Mouse (Mus musculus) MEL (cell line): Measurements from ENCODE around the gene Zfyve26. TPM values are rescaled to one million over a fixed set of nuclear protein-coding genes. Genes with fewer than 3 reads are reported as not detected.

Source experiments
- DNase-seq: peaks from one replicate; pipeline ENCODE4 v3.0.0; 2011; ENCODE audit warnings: low read depth, low spot score
- H3K27ac ChIP-seq: 2 replicates; pipeline ENCODE4 v1.5.1; 2012; ENCODE audit warnings: low read depth, mild to moderate bottlenecking, control low read depth, low read length, moderate library complexity; ENCODE audit not compliant: control insufficient read depth
- H3K27me3 ChIP-seq, 2 experiments: fragments of 150-350 bp in 1 of 2; sonication (generic) in 1 of 2; 2 replicates each; pipeline ENCODE4 v1.6.1; 2012; ENCODE audit warnings: low read length in 2 of 2, mild to moderate bottlenecking in 2 of 2, improper control_type of control experiment in 1 of 2, moderate library complexity in 1 of 2; ENCODE audit not compliant: insufficient read depth in 2 of 2, control insufficient read depth in 1 of 2
- H3K36me3 ChIP-seq, 2 experiments: 2 replicates each; pipeline ENCODE4 v1.6.1; 2012 to 2014; ENCODE audit warnings: low read length in 2 of 2, improper control_type of control experiment in 1 of 2, inconsistent platforms in 1 of 2, mild to moderate bottlenecking in 1 of 2; ENCODE audit not compliant: insufficient read depth in 2 of 2, control insufficient read depth in 1 of 2
- H3K4me1 ChIP-seq, 2 experiments: fragments of 150-350 bp in 1 of 2; sonication (generic) in 1 of 2; 2 replicates each; pipeline ENCODE4 v1.6.1; 2012; ENCODE audit warnings: low read length in 2 of 2, improper control_type of control experiment in 1 of 2, mild to moderate bottlenecking in 1 of 2; ENCODE audit not compliant: insufficient read depth in 2 of 2, control insufficient read depth in 1 of 2
- H3K4me3 ChIP-seq, 2 experiments: fragments of 150-350 bp in 1 of 2; sonication (generic) in 1 of 2; 2 replicates each; pipeline ENCODE4 v1.5.1; 2012; ENCODE audit warnings: low read depth in 2 of 2, low read length in 2 of 2, mild to moderate bottlenecking in 2 of 2, moderate library complexity in 2 of 2, control low read depth in 1 of 2, improper control_type of control experiment in 1 of 2; ENCODE audit not compliant: control insufficient read depth in 1 of 2, insufficient read depth in 1 of 2
- H3K79me2 ChIP-seq: 2 replicates; pipeline ENCODE4 v1.6.1; 2012; ENCODE audit warnings: mild to moderate bottlenecking, low read length, moderate library complexity; ENCODE audit not compliant: control insufficient read depth, poor library complexity, insufficient read depth
- H3K9ac ChIP-seq: 2 replicates; pipeline ENCODE4 v1.6.1; 2012; ENCODE audit warnings: low read depth, mild to moderate bottlenecking, control low read depth, low read length, moderate library complexity; ENCODE audit not compliant: control insufficient read depth, poor library complexity, severe bottlenecking
- H3K9me3 ChIP-seq: fragments of 150-350 bp; sonication (generic); replicated peaks from 2 replicates; pipeline ENCODE4 v1.6.1; 2012; ENCODE audit warnings: mild to moderate bottlenecking, low read length, improper control_type of control experiment, moderate library complexity; ENCODE audit not compliant: insufficient read depth
- CHD1 ChIP-seq: IDR thresholded peaks from 2 replicates; pipeline ENCODE4 v1.6.1; 2012; ENCODE audit warnings: low read depth, mild to moderate bottlenecking, inconsistent platforms, low read length, improper control_type of control experiment
- CHD2 ChIP-seq: IDR thresholded peaks from 2 replicates; pipeline ENCODE4 v1.6.1; 2011; ENCODE audit warnings: low read length, improper control_type of control experiment
- CTCF ChIP-seq, 3 experiments: IDR thresholded peaks in 2 of 3; conservative IDR thresholded peaks in 1 of 3; 2 replicates each; pipeline ENCODE4 v1.5.1; 2011 to 2012; ENCODE audit warnings: low read length in 3 of 3, low read depth in 2 of 3, mild to moderate bottlenecking in 2 of 3, improper control_type of control experiment in 1 of 3, inconsistent platforms in 1 of 3, mixed read lengths in 1 of 3, moderate library complexity in 1 of 3; ENCODE audit not compliant: control insufficient read depth in 1 of 3, insufficient read depth in 1 of 3, poor library complexity in 1 of 3, severe bottlenecking in 1 of 3
- ELF1 ChIP-seq: IDR thresholded peaks from 2 replicates; pipeline ENCODE4 v1.6.1; 2014; ENCODE audit warnings: low read depth, mild to moderate bottlenecking, inconsistent platforms, low read length, improper control_type of control experiment, moderate library complexity
- GABPA ChIP-seq: IDR thresholded peaks from 2 replicates; pipeline ENCODE4 v1.6.1; 2012; ENCODE audit warnings: low read depth, mild to moderate bottlenecking, inconsistent platforms, low read length, improper control_type of control experiment, moderate library complexity
- GATA1 ChIP-seq: IDR thresholded peaks from 2 replicates; pipeline ENCODE4 v1.6.1; 2011; ENCODE audit warnings: low read depth, low read length, improper control_type of control experiment
- HCFC1 ChIP-seq: IDR thresholded peaks from 2 replicates; pipeline ENCODE4 v1.6.1; 2012; ENCODE audit warnings: low read depth, mild to moderate bottlenecking, inconsistent platforms, low read length, improper control_type of control experiment, moderate library complexity
- KAT2A ChIP-seq: conservative IDR thresholded peaks from 2 replicates; pipeline ENCODE4 v1.6.1; 2012; ENCODE audit warnings: low read depth, low read length, improper control_type of control experiment, inconsistent platforms
- MAFK ChIP-seq: IDR thresholded peaks from 2 replicates; pipeline ENCODE4 v1.6.1; 2011; ENCODE audit warnings: low read depth, mild to moderate bottlenecking, low read length, improper control_type of control experiment, borderline replicate concordance
- MAZ ChIP-seq: IDR thresholded peaks from 2 replicates; pipeline ENCODE4 v1.6.1; 2012; ENCODE audit warnings: low read depth, mild to moderate bottlenecking, inconsistent platforms, low read length, improper control_type of control experiment
- MEF2A ChIP-seq: IDR thresholded peaks from 2 replicates; pipeline ENCODE4 v1.6.1; 2014; ENCODE audit warnings: low read depth, mild to moderate bottlenecking, inconsistent platforms, low read length, improper control_type of control experiment; ENCODE audit not compliant: poor library complexity, insufficient replicate concordance, severe bottlenecking; ENCODE audit errors: extremely low read depth
- MXI1 ChIP-seq: IDR thresholded peaks from 2 replicates; pipeline ENCODE4 v1.6.1; 2011; ENCODE audit warnings: mild to moderate bottlenecking, low read depth, low read length, improper control_type of control experiment
- MYC ChIP-seq: IDR thresholded peaks from 2 replicates; pipeline ENCODE4 v1.6.1; 2011; ENCODE audit warnings: low read depth, mild to moderate bottlenecking, low read length, improper control_type of control experiment, moderate library complexity
- NELFE ChIP-seq: IDR thresholded peaks from 2 replicates; pipeline ENCODE4 v1.6.1; 2011; ENCODE audit warnings: low read depth, low read length, improper control_type of control experiment
- POLR2A ChIP-seq, 2 experiments: IDR thresholded peaks; 2 replicates each; pipeline ENCODE4 v1.6.1; 2011 to 2012; ENCODE audit warnings: low read length in 2 of 2, mild to moderate bottlenecking in 2 of 2, control low read depth in 1 of 2, improper control_type of control experiment in 1 of 2, low read depth in 1 of 2, moderate library complexity in 1 of 2; ENCODE audit not compliant: control insufficient read depth in 1 of 2, insufficient read depth in 1 of 2, poor library complexity in 1 of 2
- RAD21 ChIP-seq: IDR thresholded peaks from 2 replicates; pipeline ENCODE4 v1.6.1; 2011; ENCODE audit warnings: mild to moderate bottlenecking, low read depth, low read length, improper control_type of control experiment
- SIN3A ChIP-seq: IDR thresholded peaks from 2 replicates; pipeline ENCODE4 v1.6.1; 2012; ENCODE audit warnings: low read length, improper control_type of control experiment, inconsistent platforms
- SMC3 ChIP-seq: IDR thresholded peaks from 2 replicates; pipeline ENCODE4 v1.6.1; 2011; ENCODE audit warnings: low read depth, low read length, improper control_type of control experiment
- TAL1 ChIP-seq: IDR thresholded peaks from 2 replicates; pipeline ENCODE4 v1.6.1; 2012; ENCODE audit warnings: mild to moderate bottlenecking, inconsistent platforms, low read length, moderate library complexity, mixed read lengths
- TBP ChIP-seq: IDR thresholded peaks from 2 replicates; pipeline ENCODE4 v1.8.0; 2011; ENCODE audit warnings: low read depth, low read length, improper control_type of control experiment
- TCF12 ChIP-seq: IDR thresholded peaks from 2 replicates; pipeline ENCODE4 v1.6.1; 2014; ENCODE audit warnings: low read depth, mild to moderate bottlenecking, inconsistent platforms, low read length, improper control_type of control experiment, moderate library complexity
- UBTF ChIP-seq: IDR thresholded peaks from 2 replicates; pipeline ENCODE4 v1.6.1; 2012; ENCODE audit warnings: low read depth, mild to moderate bottlenecking, inconsistent platforms, low read length, improper control_type of control experiment, moderate library complexity, borderline replicate concordance; ENCODE audit not compliant: insufficient read depth
- USF1 ChIP-seq: IDR thresholded peaks from 2 replicates; pipeline ENCODE4 v1.6.1; 2014; ENCODE audit warnings: low read depth, mild to moderate bottlenecking, inconsistent platforms, low read length, improper control_type of control experiment, moderate library complexity
- USF2 ChIP-seq, 2 experiments: IDR thresholded peaks; 2 replicates each; pipeline ENCODE4 v1.6.1; 2011 to 2012; ENCODE audit warnings: improper control_type of control experiment in 2 of 2, low read length in 2 of 2, borderline replicate concordance in 1 of 2, inconsistent platforms in 1 of 2, low read depth in 1 of 2, mild to moderate bottlenecking in 1 of 2; ENCODE audit not compliant: insufficient read depth in 1 of 2
- ZKSCAN1 ChIP-seq: IDR thresholded peaks from 2 replicates; pipeline ENCODE4 v1.6.1; 2012; ENCODE audit warnings: low read depth, mild to moderate bottlenecking, inconsistent platforms, low read length, improper control_type of control experiment, moderate library complexity
- ZMIZ1 ChIP-seq: IDR thresholded peaks from 2 replicates; pipeline ENCODE4 v1.6.1; 2012; ENCODE audit warnings: low read depth, mild to moderate bottlenecking, inconsistent platforms, low read length, improper control_type of control experiment, moderate library complexity
- ZNF384 ChIP-seq: IDR thresholded peaks from 2 replicates; pipeline ENCODE4 v1.6.1; 2012; ENCODE audit warnings: low read depth, mild to moderate bottlenecking, inconsistent platforms, low read length, improper control_type of control experiment
- polyA plus RNA-seq, 2 experiments: library from polyadenylated mRNA; stranded (reverse) in 1 of 2; unstranded in 1 of 2; fragments of >175 nt in 1 of 2; fragments of >200 nt in 1 of 2; gene quantifications; 2 replicates each; pipeline versions ENCODE4 v1.2.1 to v1.2.4; 2012; ENCODE audit warnings: low replicate concordance in 2 of 2, low read depth in 1 of 2; ENCODE audit not compliant: insufficient read length in 2 of 2, insufficient read depth in 1 of 2, missing spikeins in 1 of 2
- total RNA-seq: library from RNA; depleted of rRNA; stranded (reverse); fragments of 300-350 nt; gene quantifications from 2 replicates; pipeline ENCODE4 v1.2.3, GENCODE M21; 2012

Zfyve26 gene
- total and polyA plus RNA-seq, 3 experiments, result 7.2 to 110 (median 16.2) TPM

DNA sequence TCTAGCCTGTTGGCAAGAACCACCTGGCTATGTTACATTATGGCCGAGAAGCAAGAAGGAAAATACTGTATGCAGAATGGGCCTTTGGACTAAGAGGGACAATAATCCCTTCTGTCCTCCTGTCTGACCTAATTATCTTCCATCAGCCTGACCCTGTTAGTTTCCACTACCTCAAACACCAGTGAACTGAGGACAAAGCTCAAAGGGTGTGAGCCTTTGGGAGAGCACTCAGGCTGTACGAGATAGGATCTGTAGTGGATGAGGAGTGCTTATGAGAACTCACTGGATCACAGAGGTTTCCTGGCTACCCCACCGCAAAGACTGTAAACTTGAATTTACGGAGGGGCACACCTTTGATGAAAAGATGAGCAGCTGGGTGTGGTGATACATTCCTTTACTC lies 17.6 kb upstream of the Zfyve26 start:
- H3K27me3 ChIP-seq, result no peaks in the 10 kb centered on the region
- no peaks in the 10 kb centered on the region for H3K79me2 ChIP-seq
- H3K4me1 ChIP-seq, result no peaks in the 10 kb centered on the region
- H3K9me3 ChIP-seq, result no peaks in the 10 kb centered on the region
- no peak overlapping the region for H3K27ac ChIP-seq
- no peak overlapping the region for H3K9ac ChIP-seq
- H3K36me3 ChIP-seq, result no peaks in the 10 kb centered on the region; a peak in 1 of 4 replicates
- no peak for DNase-seq
- H3K4me3 ChIP-seq, result no peak overlapping the region
- no peak for TF ChIP-seq MAZ
- TF ChIP-seq USF2 (IDR thresholded peaks at IDR 0.05; ENCODE audit: borderline replicate concordance in 1 of 2, insufficient read depth in 1 of 2, low read depth in 1 of 2, low read length in 2 of 2), result no peak
- no peak for TF ChIP-seq POLR2A (IDR thresholded peaks at IDR 0.05; ENCODE audit: control insufficient read depth in 1 of 2, insufficient read depth in 1 of 2, low read depth in 1 of 2, low read length in 2 of 2, poor library complexity in 1 of 2)
- TF ChIP-seq USF1, result no peak
- no peak for TF ChIP-seq ZMIZ1
- no peak for TF ChIP-seq MEF2A
- no peak for TF ChIP-seq GABPA
- TF ChIP-seq MAFK, result no peak
- no peak for TF ChIP-seq TAL1

- H3K9me3 ChIP-seq, result no peaks in the 10 kb centered on the region
- DNase-seq, result no peak
- no peak overlapping the region for H3K9ac ChIP-seq
- no peaks in the 10 kb centered on the region for H3K36me3 ChIP-seq
- no peaks in the 10 kb centered on the region for H3K4me1 ChIP-seq
- H3K27ac ChIP-seq, result no peak overlapping the region
- no peaks in the 10 kb centered on the region for H3K79me2 ChIP-seq
- no peak overlapping the region for H3K4me3 ChIP-seq
- no peaks in the 10 kb centered on the region for H3K27me3 ChIP-seq
- TF ChIP-seq SMC3 (no peak), KAT2A (no peak), NELFE (no peak), ZNF384 (no peak), MXI1 (no peak), ELF1 (no peak), TBP (no peak)
Measured at GRCm38 (mm10) chr12:79306013-79306412, 9.9 kb upstream of the Zfyve26 start.

- H3K27ac ChIP-seq, result no peak overlapping the region
- no peaks in the 10 kb centered on the region for H3K36me3 ChIP-seq
- TF ChIP-seq SIN3A, result no peak
- no peak for TF ChIP-seq CHD2
- no peak for TF ChIP-seq MYC
- TF ChIP-seq RAD21, result peak; percentile 64
- TF ChIP-seq GATA1, result no peak
- no peak for TF ChIP-seq CHD1
- peak; percentile 63 for TF ChIP-seq SMC3
- no peak for TF ChIP-seq TCF12
- TF ChIP-seq USF2 (IDR thresholded peaks at IDR 0.05; ENCODE audit: borderline replicate concordance in 1 of 2, insufficient read depth in 1 of 2, low read depth in 1 of 2, low read length in 2 of 2), result no peak
- TF ChIP-seq ZMIZ1, result no peak
- TF ChIP-seq MAZ, result no peak
- TF ChIP-seq HCFC1, result no peak
- TF ChIP-seq MEF2A, result no peak
- no peak for TF ChIP-seq ZKSCAN1
- no peak for TF ChIP-seq UBTF
- TF ChIP-seq CTCF (IDR thresholded peaks at IDR 0.05 in 2 of 3, conservative IDR thresholded peaks at IDR 0.05 in 1 of 3; ENCODE audit: control insufficient read depth in 1 of 3, insufficient read depth in 1 of 3, low read depth in 2 of 3, low read length in 3 of 3, poor library complexity in 1 of 3, severe bottlenecking in 1 of 3), result peak in 2 of 3 experiments; percentile 21 to 66; a peak in 3 of 6 replicates
Measured at GRCm38 (mm10) chr12:79305131-79305530, 9.0 kb upstream of the Zfyve26 start.

More at GRCm38 (mm10) chr12:79305131-79305530, 9.0 kb upstream of the Zfyve26 start:
- DNase-seq, result peak; percentile 34
- Histone ChIP-seq H3K4me3 (no peak overlapping the region), H3K9ac (no peak overlapping the region), H3K9me3 (no peaks in the 10 kb centered on the region), H3K79me2 (no peaks in the 10 kb centered on the region), H3K4me1 (no peaks in the 10 kb centered on the region), H3K27me3 (no peaks in the 10 kb centered on the region)
